Mouse (Mus musculus): ENCODE measurements around the gene Polq. TPM values are rescaled to one million over a fixed set of nuclear protein-coding genes. Genes with fewer than 3 reads are reported as not detected.

The Polq gene
- polyA plus RNA-seq (2014; fragmentation: Nextera tagmentation; extraction: Ambion mirVana): 3.7 and 3.8 TPM in 2 replicates

- no peaks in the 10 kb centered on the region for H3K27me3 ChIP-seq (replicated peaks; ENCODE audit: control insufficient read depth, insufficient read depth, low read length)
- H3K9ac ChIP-seq (ENCODE audit: low read length): peak within 1 kb of the TSS; percentile 81
- no peaks in the 10 kb centered on the region for H3K9me3 ChIP-seq (replicated peaks; ENCODE audit: control insufficient read depth, low read length)
- H3K27ac ChIP-seq (ENCODE audit: low read depth, low read length): no peak within 1 kb of the TSS
- H3K4me2 ChIP-seq (ENCODE audit: low read length): peak within 1 kb of the TSS; percentile 85
- DNase-seq (ENCODE audit: low spot score) (peak; percentile 98), ATAC-seq (peak; percentile 99)
- 6% methylated on average over 30 of the region's 30 CpGs for WGBS
- H3K36me3 ChIP-seq (ENCODE audit: control insufficient read depth, insufficient read depth, low read length): no peaks in the 10 kb centered on the region
- peak within 1 kb of the TSS; percentile 80 for H3K4me3 ChIP-seq (ENCODE audit: low read depth, low read length)
- H3K4me1 ChIP-seq (ENCODE audit: control insufficient read depth, insufficient read depth, low read length): peaks cover 11% of the 10 kb centered on the region
Observed at GRCm38 (mm10) chr16:37011061-37011921, at the start of gene Polq. Gene Polq, plus strand, starts transcription at chr16:37011786.

- no peaks in the 10 kb centered on the region for H3K9me3 ChIP-seq (replicated peaks; ENCODE audit: control insufficient read depth, low read length)
- no peak overlapping the region for H3K9ac ChIP-seq (ENCODE audit: low read length)
- no peaks in the 10 kb centered on the region for H3K27me3 ChIP-seq (replicated peaks; ENCODE audit: control insufficient read depth, insufficient read depth, low read length)
- ATAC-seq (no peak), DNase-seq (ENCODE audit: low spot score) (no peak)
- no peaks in the 10 kb centered on the region for H3K36me3 ChIP-seq (ENCODE audit: control insufficient read depth, insufficient read depth, low read length)
- no peak overlapping the region for H3K4me2 ChIP-seq (ENCODE audit: low read length)
- 87% methylated on average over 4 of the region's 4 CpGs for WGBS
- H3K4me3 ChIP-seq (ENCODE audit: low read depth, low read length): no peak overlapping the region
- H3K4me1 ChIP-seq (ENCODE audit: control insufficient read depth, insufficient read depth, low read length): no peaks in the 10 kb centered on the region
- no peak overlapping the region for H3K27ac ChIP-seq (ENCODE audit: low read depth, low read length)
Observed at GRCm38 (mm10) chr16:36963415-36963814, 48.2 kb upstream of the Polq start.

- WGBS: 96% methylated on average over 2 of the region's 2 CpGs
Observed at GRCm38 (mm10) chr16:36979127-36979526, 32.5 kb upstream of the Polq start.

GRCm38 (mm10) chr16:36983796-36984195, 27.8 kb upstream of the Polq start:
- no peak overlapping the region for H3K27ac ChIP-seq (ENCODE audit: low read depth, low read length)
- DNase-seq (ENCODE audit: low spot score) (no peak), ATAC-seq (no peak)
- no peak overlapping the region for H3K4me2 ChIP-seq (ENCODE audit: low read length)
- WGBS: 72% methylated on average over 1 of the region's 1 CpGs
- no peaks in the 10 kb centered on the region for H3K9me3 ChIP-seq (replicated peaks; ENCODE audit: control insufficient read depth, low read length)
- no peaks in the 10 kb centered on the region for H3K27me3 ChIP-seq (replicated peaks; ENCODE audit: control insufficient read depth, insufficient read depth, low read length)
- H3K9ac ChIP-seq (ENCODE audit: low read length): no peak overlapping the region
- H3K36me3 ChIP-seq (ENCODE audit: control insufficient read depth, insufficient read depth, low read length): no peaks in the 10 kb centered on the region
- no peak overlapping the region for H3K4me3 ChIP-seq (ENCODE audit: low read depth, low read length)
- no peaks in the 10 kb centered on the region for H3K4me1 ChIP-seq (ENCODE audit: control insufficient read depth, insufficient read depth, low read length)

More at GRCm38 (mm10) chr16:36979127-36979526, 32.5 kb upstream of the Polq start:
- Histone ChIP-seq H3K36me3 (ENCODE audit: control insufficient read depth, insufficient read depth, low read length) (no peaks in the 10 kb centered on the region), H3K4me1 (ENCODE audit: control insufficient read depth, insufficient read depth, low read length) (no peaks in the 10 kb centered on the region), H3K27ac (ENCODE audit: low read depth, low read length) (no peak overlapping the region), H3K4me2 (ENCODE audit: low read length) (no peak overlapping the region), H3K9ac (ENCODE audit: low read length) (no peak overlapping the region), H3K27me3 (replicated peaks; ENCODE audit: control insufficient read depth, insufficient read depth, low read length) (no peaks in the 10 kb centered on the region), H3K9me3 (replicated peaks; ENCODE audit: control insufficient read depth, low read length) (no peaks in the 10 kb centered on the region), H3K4me3 (ENCODE audit: low read depth, low read length) (no peak overlapping the region)
- ATAC-seq (no peak), DNase-seq (ENCODE audit: low spot score) (no peak)

GRCm38 (mm10) chr16:36985636-36986042, 25.9 kb upstream of the Polq start:
- no peaks in the 10 kb centered on the region for H3K27me3 ChIP-seq (replicated peaks; ENCODE audit: control insufficient read depth, insufficient read depth, low read length)
- H3K36me3 ChIP-seq (ENCODE audit: control insufficient read depth, insufficient read depth, low read length): no peaks in the 10 kb centered on the region
- no peak for ATAC-seq
- no peak for DNase-seq (ENCODE audit: low spot score)
- H3K4me1 ChIP-seq (ENCODE audit: control insufficient read depth, insufficient read depth, low read length): no peaks in the 10 kb centered on the region
- H3K9ac ChIP-seq (ENCODE audit: low read length): no peak overlapping the region
- no peaks in the 10 kb centered on the region for H3K9me3 ChIP-seq (replicated peaks; ENCODE audit: control insufficient read depth, low read length)
- no peak overlapping the region for H3K4me2 ChIP-seq (ENCODE audit: low read length)
- H3K4me3 ChIP-seq (ENCODE audit: low read depth, low read length): no peak overlapping the region
- 67% methylated on average over 5 of the region's 5 CpGs for WGBS
- no peak overlapping the region for H3K27ac ChIP-seq (ENCODE audit: low read depth, low read length)

- no peak overlapping the region for H3K4me3 ChIP-seq (ENCODE audit: low read depth, low read length)
- no peak overlapping the region for H3K4me2 ChIP-seq (ENCODE audit: low read length)
- no peaks in the 10 kb centered on the region for H3K4me1 ChIP-seq (ENCODE audit: control insufficient read depth, insufficient read depth, low read length)
- H3K9me3 ChIP-seq (replicated peaks; ENCODE audit: control insufficient read depth, low read length): no peaks in the 10 kb centered on the region
- no peak overlapping the region for H3K9ac ChIP-seq (ENCODE audit: low read length)
- H3K36me3 ChIP-seq (ENCODE audit: control insufficient read depth, insufficient read depth, low read length): no peaks in the 10 kb centered on the region
- no peak overlapping the region for H3K27ac ChIP-seq (ENCODE audit: low read depth, low read length)
- 71% methylated on average over 2 of the region's 2 CpGs for WGBS
- DNase-seq (ENCODE audit: low spot score) (no peak), ATAC-seq (no peak)
- no peaks in the 10 kb centered on the region for H3K27me3 ChIP-seq (replicated peaks; ENCODE audit: control insufficient read depth, insufficient read depth, low read length)
Observed at GRCm38 (mm10) chr16:36987399-36987798, 24.2 kb upstream of the Polq start.

- Histone ChIP-seq H3K4me3 (ENCODE audit: low read depth, low read length) (no peak overlapping the region), H3K4me2 (ENCODE audit: low read length) (no peak overlapping the region), H3K9me3 (replicated peaks; ENCODE audit: control insufficient read depth, low read length) (no peaks in the 10 kb centered on the region), H3K27ac (ENCODE audit: low read depth, low read length) (no peak overlapping the region), H3K36me3 (ENCODE audit: control insufficient read depth, insufficient read depth, low read length) (no peaks in the 10 kb centered on the region), H3K27me3 (replicated peaks; ENCODE audit: control insufficient read depth, insufficient read depth, low read length) (no peaks in the 10 kb centered on the region), H3K4me1 (ENCODE audit: control insufficient read depth, insufficient read depth, low read length) (no peaks in the 10 kb centered on the region), H3K9ac (ENCODE audit: low read length) (no peak overlapping the region)
- no peak for ATAC-seq
- DNase-seq (ENCODE audit: low spot score): no peak
Observed at GRCm38 (mm10) chr16:36988066-36988465, 23.5 kb upstream of the Polq start.

GRCm38 (mm10) chr16:36989493-36989892, 22.1 kb upstream of the Polq start:
- no peak for ATAC-seq
- Histone ChIP-seq H3K4me2 (ENCODE audit: low read length) (no peak overlapping the region), H3K4me1 (ENCODE audit: control insufficient read depth, insufficient read depth, low read length) (no peaks in the 10 kb centered on the region), H3K9ac (ENCODE audit: low read length) (no peak overlapping the region), H3K27ac (ENCODE audit: low read depth, low read length) (no peak overlapping the region), H3K27me3 (replicated peaks; ENCODE audit: control insufficient read depth, insufficient read depth, low read length) (no peaks in the 10 kb centered on the region), H3K9me3 (replicated peaks; ENCODE audit: control insufficient read depth, low read length) (no peaks in the 10 kb centered on the region), H3K36me3 (ENCODE audit: control insufficient read depth, insufficient read depth, low read length) (no peaks in the 10 kb centered on the region), H3K4me3 (ENCODE audit: low read depth, low read length) (no peak overlapping the region)
- 80% methylated on average over 8 of the region's 8 CpGs for WGBS
- no peak for DNase-seq (ENCODE audit: low spot score)

- Histone ChIP-seq H3K4me1 (ENCODE audit: control insufficient read depth, insufficient read depth, low read length) (no peaks in the 10 kb centered on the region), H3K27ac (ENCODE audit: low read depth, low read length) (no peak within 1 kb of the TSS), H3K36me3 (ENCODE audit: control insufficient read depth, insufficient read depth, low read length) (no peaks in the 10 kb centered on the region), H3K9ac (ENCODE audit: low read length) (no peak within 1 kb of the TSS), H3K4me3 (ENCODE audit: low read depth, low read length) (no peak within 1 kb of the TSS), H3K9me3 (replicated peaks; ENCODE audit: control insufficient read depth, low read length) (no peaks in the 10 kb centered on the region), H3K27me3 (replicated peaks; ENCODE audit: control insufficient read depth, insufficient read depth, low read length) (no peaks in the 10 kb centered on the region), H3K4me2 (ENCODE audit: low read length) (no peak within 1 kb of the TSS)
- ATAC-seq (no peak), DNase-seq (ENCODE audit: low spot score) (no peak)
- 90% methylated on average over 18 of the region's 18 CpGs for WGBS
Observed at GRCm38 (mm10) chr16:36989999-36990625, 21.5 kb upstream of the Polq start, which contains the start of gene Fbxo40. Gene Fbxo40, minus strand, starts transcription at chr16:36990467.
